Mouse (Mus musculus): Measurements from ENCODE around the gene S1pr1. TPM values are rescaled to one million over a fixed set of nuclear protein-coding genes. Genes with fewer than 3 reads are reported as not detected.

S1pr1 gene
- 23.8 and 28.1 TPM in 2 replicates for polyA plus RNA-seq (2015; fragmentation: Nextera tagmentation; extraction: Ambion mirVana)

DNA sequence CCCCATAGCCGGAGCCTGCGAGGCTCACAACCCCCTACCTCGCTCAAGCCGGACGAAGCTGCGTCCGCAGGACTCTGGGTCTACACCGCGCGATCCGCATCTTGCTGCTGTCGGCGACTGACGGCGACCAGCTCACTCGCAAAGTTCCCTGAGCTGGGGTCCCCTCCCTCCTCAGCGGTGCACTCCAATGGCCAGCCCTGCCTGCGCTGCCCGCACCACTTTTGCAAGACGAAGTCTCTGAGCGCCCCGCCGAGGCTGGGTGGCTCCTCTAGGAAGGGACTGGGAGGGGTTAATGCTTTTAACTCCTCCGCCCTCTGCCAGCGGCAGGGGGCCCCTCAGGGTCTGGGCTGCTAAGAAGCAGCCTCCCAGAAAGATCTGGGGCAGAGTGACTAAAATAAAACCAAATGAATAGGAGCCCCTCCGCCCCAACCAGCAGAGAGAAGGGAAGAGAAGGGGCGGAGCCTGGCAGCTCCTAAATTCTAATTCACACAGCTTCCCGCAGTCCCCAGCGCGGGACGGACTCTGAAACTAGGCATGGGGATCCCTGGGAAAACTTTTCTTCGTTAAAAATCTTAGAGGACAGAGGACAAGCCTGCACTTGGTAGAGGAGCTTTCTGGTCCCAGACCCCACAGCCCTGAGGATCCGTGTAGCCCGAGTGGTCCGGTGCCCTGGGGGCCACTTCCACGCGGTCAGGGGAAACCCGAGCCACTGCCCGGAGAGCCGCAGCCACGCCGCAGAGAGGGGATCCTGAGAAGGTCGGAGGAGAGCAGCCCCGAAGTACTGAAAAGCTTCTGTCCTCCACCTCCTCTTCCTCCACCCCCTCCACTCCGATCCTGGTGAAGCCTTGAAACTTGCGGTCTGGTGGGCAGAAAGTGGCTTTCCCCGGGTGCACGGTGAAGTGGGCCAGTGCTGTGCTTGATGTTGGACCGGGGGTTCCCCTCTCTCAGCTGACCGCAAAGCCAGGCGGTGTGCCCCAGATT lies at the start of gene S1pr1:
Gene S1pr1 (minus strand): TSS at position 402 of the 981 bp plus-strand sequence.
- peak within 1 kb of the TSS; percentile 72 for H3K4me2 ChIP-seq
- peaks cover 8% of the 10 kb centered on the region; the same call in 1 of the 2 replicates for H3K4me1 ChIP-seq
- peak within 1 kb of the TSS; percentile 54 for H3K4me3 ChIP-seq
- 2% methylated on average over 51 of the region's 51 CpGs for WGBS
- peak; percentile 87 for ATAC-seq (ENCODE audit: insufficient number of reproducible peaks, low FRiP score, low TSS enrichment, low read depth)
- H3K27ac ChIP-seq = peak within 1 kb of the TSS; percentile 85
- peak within 1 kb of the TSS; percentile 46 for H3K9ac ChIP-seq
- 0 out of 2 replicates have a peak, but pooled peaks cover 3% of the 10 kb centered on the region for H3K27me3 ChIP-seq
- H3K36me3 ChIP-seq = no peaks in the 10 kb centered on the region
- H3K9me3 ChIP-seq = no peaks in the 10 kb centered on the region

GRCm38 (mm10) chr3:115763292-115763691 lies 48.4 kb upstream of the S1pr1 start:
- Histone ChIP-seq H3K36me3 (no peaks in the 10 kb centered on the region), H3K9me3 (no peaks in the 10 kb centered on the region), H3K27me3 (no peaks in the 10 kb centered on the region), H3K4me3 (no peak overlapping the region), H3K4me2 (no peak overlapping the region), H3K9ac (no peak overlapping the region), H3K27ac (no peak overlapping the region), H3K4me1 (peaks cover 5% of the 10 kb centered on the region; the same call in 1 of the 2 replicates)
- no peak for ATAC-seq (ENCODE audit: insufficient number of reproducible peaks, low FRiP score, low TSS enrichment, low read depth)
- 58% methylated on average over 6 of the region's 6 CpGs for WGBS

GRCm38 (mm10) chr3:115762841-115763240 lies 48.0 kb upstream of the S1pr1 start:
- 68% methylated on average over 7 of the region's 7 CpGs for WGBS
- Histone ChIP-seq H3K27ac (no peak overlapping the region), H3K36me3 (no peaks in the 10 kb centered on the region)

GRCm38 (mm10) chr3:115759659-115760058 lies 44.8 kb upstream of the S1pr1 start:
- no peak overlapping the region for H3K4me3 ChIP-seq
- H3K27ac ChIP-seq = no peak overlapping the region
- no peak for ATAC-seq (ENCODE audit: insufficient number of reproducible peaks, low FRiP score, low TSS enrichment, low read depth)
- no peak overlapping the region for H3K9ac ChIP-seq
- no peaks in the 10 kb centered on the region for H3K9me3 ChIP-seq
- H3K4me1 ChIP-seq = peaks cover 5% of the 10 kb centered on the region; the same call in 1 of the 2 replicates
- H3K36me3 ChIP-seq = no peaks in the 10 kb centered on the region
- WGBS = 91% methylated on average over 4 of the region's 4 CpGs
- H3K4me2 ChIP-seq = no peak overlapping the region
- no peaks in the 10 kb centered on the region for H3K27me3 ChIP-seq

More at GRCm38 (mm10) chr3:115762841-115763240, 48.0 kb upstream of the S1pr1 start:
- Histone ChIP-seq H3K27me3 (no peaks in the 10 kb centered on the region), H3K4me3 (no peak overlapping the region), H3K4me2 (no peak overlapping the region), H3K9ac (no peak overlapping the region), H3K4me1 (peaks cover 5% of the 10 kb centered on the region; the same call in 1 of the 2 replicates), H3K9me3 (no peaks in the 10 kb centered on the region)
- no peak for ATAC-seq (ENCODE audit: insufficient number of reproducible peaks, low FRiP score, low TSS enrichment, low read depth)

- H3K27ac ChIP-seq = no peak overlapping the region
- H3K4me1 ChIP-seq = peaks cover 5% of the 10 kb centered on the region; the same call in 1 of the 2 replicates
- no peaks in the 10 kb centered on the region for H3K9me3 ChIP-seq
- ATAC-seq (ENCODE audit: insufficient number of reproducible peaks, low FRiP score, low TSS enrichment, low read depth) = no peak
- H3K4me3 ChIP-seq = no peak overlapping the region
- no peaks in the 10 kb centered on the region for H3K27me3 ChIP-seq
- no peaks in the 10 kb centered on the region for H3K36me3 ChIP-seq
- H3K9ac ChIP-seq = no peak overlapping the region
- 12% methylated on average over 9 of the region's 9 CpGs for WGBS
- peak overlapping the region; percentile 25 for H3K4me2 ChIP-seq
Observed at GRCm38 (mm10) chr3:115758455-115758912, 43.6 kb upstream of the S1pr1 start.

GRCm38 (mm10) chr3:115754466-115754865 lies 39.6 kb upstream of the S1pr1 start:
- 50% methylated on average over 8 of the region's 8 CpGs for WGBS
- H3K36me3 ChIP-seq = no peaks in the 10 kb centered on the region
- 0 out of 2 replicates have a peak overlapping the region, but pooled peaks have one; percentile 7 for H3K4me2 ChIP-seq

DNA sequence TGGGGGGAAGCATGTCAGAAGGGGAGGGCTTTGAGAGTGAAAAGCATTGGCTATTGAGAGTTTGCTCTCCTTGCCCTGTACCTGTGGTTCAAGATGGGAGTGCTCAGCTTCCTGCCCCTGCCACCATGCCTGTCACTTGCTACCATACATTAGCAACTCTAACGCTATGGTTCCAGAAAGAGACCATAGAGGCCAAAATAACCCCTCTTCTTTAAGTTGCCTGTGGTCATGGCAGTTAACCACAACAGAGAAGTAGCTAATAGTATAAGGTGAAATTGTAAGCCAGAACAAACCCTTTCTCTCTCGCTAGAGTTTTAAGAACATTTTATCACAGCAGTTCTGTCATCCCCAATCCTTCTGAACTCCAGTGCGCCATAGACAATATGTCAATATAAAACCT lies 35.5 kb upstream of the S1pr1 start:
- no peaks in the 10 kb centered on the region for H3K27me3 ChIP-seq
- 89% methylated on average over 3 of the region's 3 CpGs for WGBS
- H3K9me3 ChIP-seq = no peaks in the 10 kb centered on the region
- no peaks in the 10 kb centered on the region for H3K36me3 ChIP-seq
- H3K4me1 ChIP-seq = no peaks in the 10 kb centered on the region
- H3K4me3 ChIP-seq = no peak overlapping the region
- no peak overlapping the region for H3K27ac ChIP-seq
- H3K9ac ChIP-seq = no peak overlapping the region
- no peak overlapping the region for H3K4me2 ChIP-seq
- ATAC-seq (ENCODE audit: insufficient number of reproducible peaks, low FRiP score, low TSS enrichment, low read depth) = no peak

More at GRCm38 (mm10) chr3:115754466-115754865, 39.6 kb upstream of the S1pr1 start:
- Histone ChIP-seq H3K9me3 (no peaks in the 10 kb centered on the region), H3K27ac (no peak overlapping the region), H3K27me3 (no peaks in the 10 kb centered on the region), H3K9ac (no peak overlapping the region), H3K4me1 (peaks cover 5% of the 10 kb centered on the region; the same call in 1 of the 2 replicates), H3K4me3 (no peak overlapping the region)
- ATAC-seq (ENCODE audit: insufficient number of reproducible peaks, low FRiP score, low TSS enrichment, low read depth) = no peak

DNA sequence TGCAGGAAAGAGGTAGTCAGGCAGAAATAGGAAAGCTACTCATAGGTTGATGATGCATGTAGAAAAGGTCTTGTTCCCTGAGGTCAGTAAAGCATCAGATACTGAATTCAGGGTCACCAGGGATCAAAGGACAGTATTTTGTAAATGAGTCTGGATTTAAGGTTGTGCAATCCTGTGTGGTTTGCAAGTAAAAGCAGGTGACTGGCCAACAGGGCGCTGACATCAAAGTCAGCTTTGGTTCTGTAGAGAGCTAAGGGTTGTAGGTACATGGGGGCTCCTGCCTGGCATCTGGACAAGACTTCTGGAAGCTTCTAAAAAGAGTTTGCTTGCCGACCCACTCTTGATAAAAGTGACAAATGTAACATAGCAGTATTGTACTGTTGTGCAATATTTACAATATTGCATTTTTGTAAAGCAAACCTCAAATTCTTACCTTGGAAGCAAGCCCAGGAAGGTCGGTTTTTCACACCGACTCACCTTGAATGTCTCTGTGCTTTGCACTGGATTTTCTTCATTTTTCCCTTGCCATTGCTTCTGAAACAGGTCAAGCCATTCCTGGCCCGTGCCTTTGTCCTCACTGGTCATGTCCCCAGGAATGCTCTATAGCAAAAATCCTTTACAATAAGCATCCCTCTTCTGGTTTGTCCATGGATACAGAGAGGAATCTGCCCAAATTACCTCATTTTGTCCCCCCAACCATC lies 33.6 kb upstream of the S1pr1 start:
- ATAC-seq (ENCODE audit: insufficient number of reproducible peaks, low FRiP score, low TSS enrichment, low read depth) = no peak
- H3K4me3 ChIP-seq = no peak overlapping the region
- H3K27me3 ChIP-seq = no peaks in the 10 kb centered on the region
- H3K36me3 ChIP-seq = no peaks in the 10 kb centered on the region
- no peak overlapping the region for H3K9ac ChIP-seq
- no peak overlapping the region for H3K4me2 ChIP-seq
- no peaks in the 10 kb centered on the region for H3K4me1 ChIP-seq
- no peaks in the 10 kb centered on the region for H3K9me3 ChIP-seq
- H3K27ac ChIP-seq = no peak overlapping the region
- 74% methylated on average over 5 of the region's 5 CpGs for WGBS

DNA sequence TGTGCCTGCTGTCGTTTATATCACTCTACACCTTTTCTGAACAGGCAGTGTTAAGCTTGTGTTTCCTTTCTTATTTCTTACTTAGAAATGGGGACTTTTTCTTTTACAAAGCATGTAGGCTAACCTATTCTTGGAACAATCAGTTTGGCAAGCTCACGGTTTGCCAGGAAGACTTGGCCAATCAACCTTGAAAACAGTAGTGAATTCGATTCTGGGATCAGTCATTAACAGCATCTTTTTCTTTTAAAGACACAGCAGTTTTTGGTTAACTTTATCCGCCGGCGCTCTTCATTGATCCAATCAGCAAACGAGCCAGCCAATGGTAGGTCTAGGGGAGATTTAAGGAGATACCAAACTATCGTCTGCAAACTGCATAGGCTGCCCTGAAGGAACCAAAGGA lies 31.6 kb upstream of the S1pr1 start:
- no peaks in the 10 kb centered on the region for H3K36me3 ChIP-seq
- H3K27ac ChIP-seq = no peak overlapping the region
- no peaks in the 10 kb centered on the region for H3K4me1 ChIP-seq
- ATAC-seq (ENCODE audit: insufficient number of reproducible peaks, low FRiP score, low TSS enrichment, low read depth) = no peak
- H3K27me3 ChIP-seq = no peaks in the 10 kb centered on the region
- H3K4me3 ChIP-seq = no peak overlapping the region
- H3K9ac ChIP-seq = no peak overlapping the region
- WGBS = 55% methylated on average over 8 of the region's 8 CpGs
- no peak overlapping the region for H3K4me2 ChIP-seq
- H3K9me3 ChIP-seq = no peaks in the 10 kb centered on the region

DNA sequence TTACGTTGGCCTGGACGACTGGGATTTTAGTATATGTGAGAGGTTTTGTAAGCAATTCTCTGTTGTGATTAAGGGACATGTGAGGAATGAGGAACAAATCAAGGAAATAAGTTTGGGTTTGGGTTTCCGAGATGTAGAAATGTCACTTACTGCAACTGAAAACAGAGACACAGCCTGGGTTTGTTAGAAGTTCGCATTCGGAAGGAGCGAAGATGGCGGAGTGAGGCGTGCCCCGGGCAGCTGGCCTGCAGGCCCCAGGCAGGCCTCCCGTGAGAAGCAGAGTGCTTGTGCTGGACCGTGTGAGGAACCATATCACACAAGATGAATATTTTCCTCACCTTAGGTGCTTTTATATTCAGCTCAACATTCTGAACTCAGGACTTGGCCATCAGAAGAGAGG lies 30.2 kb upstream of the S1pr1 start:
- Histone ChIP-seq H3K27ac (no peak overlapping the region), H3K4me3 (no peak overlapping the region), H3K27me3 (no peaks in the 10 kb centered on the region), H3K4me2 (no peak overlapping the region), H3K9ac (no peak overlapping the region), H3K4me1 (no peaks in the 10 kb centered on the region), H3K9me3 (no peaks in the 10 kb centered on the region), H3K36me3 (no peaks in the 10 kb centered on the region)
- WGBS = 88% methylated on average over 11 of the region's 11 CpGs
- ATAC-seq (ENCODE audit: insufficient number of reproducible peaks, low FRiP score, low TSS enrichment, low read depth) = no peak

DNA sequence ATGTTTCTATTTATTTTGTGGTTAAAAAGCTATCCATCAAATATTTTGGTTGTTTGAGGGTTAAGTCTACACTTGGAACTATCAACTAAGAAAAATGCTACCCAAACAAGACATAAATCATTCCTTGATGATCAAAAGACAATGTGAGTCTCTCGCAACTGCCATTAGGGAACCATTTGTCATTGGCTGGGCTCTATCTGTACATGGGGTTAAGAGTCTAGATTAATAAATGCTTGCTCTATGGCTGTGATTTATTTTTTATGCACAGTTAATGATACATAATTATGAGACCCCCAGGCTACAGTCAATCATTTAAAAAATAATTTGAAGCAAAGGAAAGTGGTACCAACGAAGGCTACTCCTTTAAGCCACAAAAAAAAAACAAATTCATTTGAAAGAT lies 23.7 kb upstream of the S1pr1 start:
- Histone ChIP-seq H3K4me1 (peaks cover 5% of the 10 kb centered on the region; the same call in 1 of the 2 replicates), H3K9me3 (no peaks in the 10 kb centered on the region), H3K4me3 (no peak overlapping the region), H3K36me3 (no peaks in the 10 kb centered on the region), H3K9ac (no peak overlapping the region), H3K27me3 (no peaks in the 10 kb centered on the region), H3K27ac (no peak overlapping the region), H3K4me2 (no peak overlapping the region)
- WGBS = 29% methylated on average over 2 of the region's 2 CpGs
- ATAC-seq (ENCODE audit: insufficient number of reproducible peaks, low FRiP score, low TSS enrichment, low read depth) = no peak
